Mouse (Mus musculus) midbrain, embryonic 10.5 days (tissue): ENCODE data around the gene Olfr1353. TPM values are rescaled to one million over a fixed set of nuclear protein-coding genes. Genes with fewer than 3 reads are reported as not detected.
"Not testable (repeated sequence)": the region's sequence is repeated elsewhere in the genome, so short reads cannot be mapped to it uniquely, and the experiment has no call there.

Experiments used
- DNase-seq: peaks from one replicate; pipeline ENCODE4 v3.0.0-alpha.2; 2017; ENCODE audit warnings: low spot score
- H3K27ac ChIP-seq: fragments of 300-500 bp; sonication (generic); replicated peaks from 2 replicates; pipeline ENCODE4 v1.5.1; 2016; ENCODE audit warnings: mild to moderate bottlenecking
- H3K27me3 ChIP-seq: fragments of 300-500 bp; sonication (generic); 2 replicates; pipeline ENCODE4 v1.6.1; 2016; ENCODE audit warnings: low read depth, mild to moderate bottlenecking; ENCODE audit not compliant: poor library complexity, severe bottlenecking
- H3K36me3 ChIP-seq: fragments of 300-500 bp; sonication (generic); 2 replicates; pipeline ENCODE4 v1.6.1; 2016; ENCODE audit warnings: mild to moderate bottlenecking, moderate library complexity
- H3K4me1 ChIP-seq: fragments of 300-500 bp; sonication (generic); 2 replicates; pipeline ENCODE4 v1.6.1; 2016
- H3K4me3 ChIP-seq: fragments of 300-500 bp; sonication (generic); 2 replicates; pipeline ENCODE4 v1.5.1; 2016; ENCODE audit warnings: mild to moderate bottlenecking, moderate library complexity
- H3K9me3 ChIP-seq: fragments of 300-500 bp; sonication (generic); replicated peaks from 2 replicates; pipeline ENCODE4 v1.6.1; 2016; ENCODE audit warnings: mild to moderate bottlenecking
- WGBS: fragments of 180-500 bp; shearing (Covaris S2); methylation state at CpG from one replicate; pipeline ENCODE4 v1.1.7; 2016; 5-methylcytosine and 5-hydroxymethylcytosine counted together
- polyA plus RNA-seq: library from polyadenylated mRNA; unstranded; fragments of >200 nt; fragmentation: Nextera tagmentation; extraction: Ambion mirVana; gene quantifications from 2 replicates; pipeline ENCODE4 v1.2.1, GENCODE M21; 2016

The Olfr1353 gene
- polyA plus RNA-seq: not detected in 2 replicates

- DNase-seq, H3K27me3 ChIP-seq, H3K4me1 ChIP-seq, H3K36me3 ChIP-seq, H3K4me3 ChIP-seq, H3K9me3 ChIP-seq, H3K27ac ChIP-seq: not testable (repeated sequence)
Measured at GRCm38 (mm10) chr10:78963009-78963408, at the start of gene Olfr1353. Olfr1353 (plus strand) TSS chr10:78963309.

- H3K4me3 ChIP-seq, DNase-seq, H3K9me3 ChIP-seq: not testable (repeated sequence)
Measured at GRCm38 (mm10) chr10:78950336-78950735, 12.8 kb upstream of the Olfr1353 start, which contains the start of gene Olfr8. Olfr8 (plus strand) TSS chr10:78950636.

GRCm38 (mm10) chr10:78980750-78981149 is 17.6 kb downstream of the Olfr1353 start, which contains the start of gene Olfr1352:
Olfr1352 (plus strand) TSS chr10:78981050.
- no peak for DNase-seq
- Histone ChIP-seq H3K4me3 (no peak within 1 kb of the TSS), H3K4me1 (no peaks in the 10 kb centered on the region), H3K36me3 (no peaks in the 10 kb centered on the region), H3K9me3 (no peaks in the 10 kb centered on the region), H3K27me3 (no peaks in the 10 kb centered on the region), H3K27ac (no peak within 1 kb of the TSS)

More at GRCm38 (mm10) chr10:78950336-78950735, 12.8 kb upstream of the Olfr1353 start, which contains the start of gene Olfr8:
- H3K27me3 ChIP-seq, H3K4me1 ChIP-seq, H3K36me3 ChIP-seq, H3K27ac ChIP-seq: not testable (repeated sequence)
- 94% methylated on average over 1 of the region's 1 CpGs for WGBS

- Histone ChIP-seq H3K27me3 (no peaks in the 10 kb centered on the region), H3K36me3 (no peaks in the 10 kb centered on the region), H3K27ac (no peak within 1 kb of the TSS), H3K4me1 (no peaks in the 10 kb centered on the region), H3K9me3 (peaks cover 4% of the 10 kb centered on the region; the same call in 1 of the 2 replicates), H3K4me3 (no peak within 1 kb of the TSS)
- no peak for DNase-seq
- WGBS: 76% methylated on average over 1 of the region's 1 CpGs
Measured at GRCm38 (mm10) chr10:79012172-79012571, 49.1 kb downstream of the Olfr1353 start, which contains the start of gene Olfr1351. Olfr1351 (plus strand) TSS chr10:79012472.

Other genes starting within 250 kb of the Olfr1353 start
- gene Casp14, start 245.0 kb upstream of the Olfr1353 start, polyA plus RNA-seq: not detected in 2 replicates
- gene Ccdc105, start 210.2 kb upstream of the Olfr1353 start, polyA plus RNA-seq: not detected in 2 replicates
- 1.7 and 2.0 TPM in 2 replicates for gene Slc1a6, start 182.8 kb upstream of the Olfr1353 start, polyA plus RNA-seq
- not detected in 2 replicates for gene Olfr1356, start 111.1 kb upstream of the Olfr1353 start, polyA plus RNA-seq
- not detected in 2 replicates for gene Olfr1355, start 87.8 kb upstream of the Olfr1353 start, polyA plus RNA-seq
- gene Olfr1354, start 50.1 kb upstream of the Olfr1353 start, polyA plus RNA-seq: not detected in 2 replicates
- gene Olfr8, start 12.7 kb upstream of the Olfr1353 start, polyA plus RNA-seq: not detected in 2 replicates
- gene Olfr1352, start 17.7 kb downstream of the Olfr1353 start, polyA plus RNA-seq: not detected in 2 replicates
- not detected in 2 replicates for gene Olfr1351, start 49.2 kb downstream of the Olfr1353 start, polyA plus RNA-seq
- gene Olfr57, start 65.4 kb downstream of the Olfr1353 start, polyA plus RNA-seq: 0.07 and 0.19 TPM in 2 replicates
- 29.1 and 35.7 TPM in 2 replicates for gene 2610008E11Rik, start 134.3 kb downstream of the Olfr1353 start, polyA plus RNA-seq
- not detected in 2 replicates for gene Vmn2r80, start 185.5 kb downstream of the Olfr1353 start, polyA plus RNA-seq